Mouse (Mus musculus) gonadal fat pad, adult 2 months (tissue): ENCODE measurements around the gene Tctex1d2. TPM values are rescaled to one million over a fixed set of nuclear protein-coding genes. Genes with fewer than 3 reads are reported as not detected.

Source experiments
- DNase-seq: peaks from one replicate; pipeline ENCODE4 v3.0.0-alpha.2; 2012; ENCODE audit warnings: low read depth
- polyA plus RNA-seq: library from polyadenylated mRNA; depleted of rRNA; stranded (reverse); fragments of >200 nt; gene quantifications from 2 replicates; pipeline ENCODE4 v1.2.3, GENCODE M21; 2012; rRNA removed

The Tctex1d2 gene
- polyA plus RNA-seq = 9.8 and 10.8 TPM in 2 replicates

DNA sequence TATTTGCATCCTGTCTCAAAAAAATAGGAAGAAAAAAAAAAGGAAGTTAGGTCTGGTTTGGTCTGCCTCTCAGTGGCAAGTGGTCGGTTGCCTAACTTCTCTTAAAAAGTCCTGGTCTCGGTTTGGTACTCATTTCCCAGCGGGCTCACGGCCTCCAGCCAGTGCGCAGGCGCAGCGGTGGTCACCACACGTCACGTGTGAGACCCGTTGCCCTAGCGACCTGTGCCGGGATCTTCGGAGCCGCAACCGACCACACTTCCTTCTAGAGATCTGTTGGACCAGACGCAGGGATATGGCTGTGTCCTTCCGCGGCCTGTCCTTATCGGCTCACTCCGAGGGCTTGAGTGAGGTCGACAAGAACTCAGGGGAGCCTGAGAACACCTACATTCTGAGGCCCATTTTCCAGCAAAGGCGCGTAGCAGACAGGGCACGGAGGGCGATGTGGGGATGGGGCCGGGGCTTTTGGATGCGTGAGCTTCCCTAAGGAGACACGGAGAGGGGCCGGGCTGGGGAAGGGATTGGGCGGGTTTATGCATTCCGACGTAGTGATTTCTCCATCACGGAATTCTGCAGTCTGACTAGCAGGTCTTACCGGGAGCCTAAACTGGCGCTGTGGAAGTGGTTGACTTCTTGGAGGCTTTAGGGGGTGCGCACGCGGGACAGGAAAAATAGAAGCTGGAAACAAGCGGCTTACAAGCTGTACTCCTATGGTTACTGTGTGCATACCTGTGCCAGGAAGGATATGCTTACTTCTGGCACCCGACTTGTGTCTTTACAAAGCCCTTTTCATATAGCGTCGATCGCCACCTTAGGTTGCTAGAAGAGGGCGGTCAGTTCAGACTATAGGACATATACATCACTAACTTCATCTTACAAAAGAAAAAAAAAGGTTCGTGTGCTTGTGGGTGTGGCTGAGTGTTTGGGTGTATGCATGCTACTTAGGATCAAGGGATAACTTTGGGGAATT lies at the start of gene Tctex1d2:
Gene Tctex1d2 (plus strand): TSS at position 186 of the 967 bp plus-strand sequence.
- DNase-seq = no peak

DNA sequence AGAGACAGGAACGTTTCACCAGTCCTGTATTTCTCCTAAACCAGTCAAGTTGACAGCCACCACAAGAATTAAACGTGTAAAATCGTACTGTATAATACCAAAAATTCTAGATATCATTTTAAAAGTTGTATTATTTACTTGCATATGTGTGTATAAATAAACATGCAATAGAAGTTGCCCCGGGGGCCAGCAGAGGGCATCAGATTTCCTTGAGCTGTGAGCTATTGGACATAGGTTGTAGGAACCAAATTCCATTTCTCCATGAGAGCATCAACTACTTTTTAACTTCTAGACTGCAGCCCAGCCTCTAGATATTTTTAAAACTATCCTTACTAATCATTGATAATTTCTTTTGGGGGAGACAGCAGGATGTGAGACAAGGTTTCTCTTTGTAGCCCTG lies 48.2 kb upstream of the Tctex1d2 start:
- no peak for DNase-seq

DNA sequence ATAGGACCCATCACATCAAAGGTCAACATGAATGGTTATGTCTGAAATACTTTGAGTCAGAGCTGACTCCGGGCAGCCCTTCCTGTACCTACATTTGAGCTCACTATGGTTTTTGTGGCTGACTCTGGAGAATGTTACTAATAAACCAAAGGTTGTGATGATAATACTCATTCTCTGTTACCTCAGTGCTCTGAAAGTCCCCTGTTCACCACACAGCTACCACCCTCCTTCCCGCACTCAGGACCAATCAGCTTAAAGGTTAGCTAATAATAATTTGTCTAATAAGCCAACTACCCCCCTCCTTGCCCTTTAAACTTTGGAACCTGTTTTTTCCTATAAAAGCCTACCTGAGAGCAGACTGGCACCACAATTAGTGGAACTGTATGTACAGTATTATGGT lies 39.9 kb upstream of the Tctex1d2 start:
- no peak for DNase-seq

DNA sequence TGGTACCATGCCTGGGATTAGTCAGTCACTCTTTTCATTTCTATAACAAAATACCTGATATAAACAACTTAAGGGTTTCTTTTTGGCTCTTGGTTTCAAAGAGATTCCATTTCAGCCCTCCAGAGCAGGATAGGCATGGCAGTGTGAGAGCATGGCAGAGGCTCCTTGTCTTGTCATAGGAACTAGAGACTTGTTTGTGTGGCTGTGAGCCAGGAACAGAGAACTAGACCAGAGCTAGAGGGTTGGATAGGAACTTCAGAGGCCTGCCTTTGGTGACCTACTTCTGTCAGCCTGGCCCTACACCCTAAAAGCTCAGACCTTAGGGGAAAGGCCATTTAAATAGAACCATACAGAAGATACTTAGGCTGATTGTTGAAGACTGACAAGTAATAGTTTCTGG lies 36.6 kb upstream of the Tctex1d2 start:
- no peak for DNase-seq

DNA sequence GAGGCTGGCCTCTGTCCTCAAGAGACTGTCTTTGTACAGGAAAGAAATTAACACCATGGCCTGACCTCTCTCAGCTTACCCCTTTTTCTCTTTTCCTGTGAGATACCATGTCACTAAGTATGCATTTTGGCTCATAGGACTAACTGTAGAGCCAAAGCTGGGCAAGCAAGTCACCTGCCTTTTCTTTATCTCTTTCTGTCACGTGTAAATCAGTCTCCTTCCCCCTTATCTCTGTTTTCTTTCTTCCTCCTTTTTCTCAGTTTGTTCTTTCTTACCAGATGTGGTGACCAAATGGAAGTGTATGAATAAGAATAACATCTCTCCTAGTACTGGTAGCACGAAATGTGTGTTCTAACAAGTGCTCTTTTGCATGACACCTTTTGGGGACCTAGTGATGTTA lies 34.6 kb upstream of the Tctex1d2 start:
- no peak for DNase-seq

DNA sequence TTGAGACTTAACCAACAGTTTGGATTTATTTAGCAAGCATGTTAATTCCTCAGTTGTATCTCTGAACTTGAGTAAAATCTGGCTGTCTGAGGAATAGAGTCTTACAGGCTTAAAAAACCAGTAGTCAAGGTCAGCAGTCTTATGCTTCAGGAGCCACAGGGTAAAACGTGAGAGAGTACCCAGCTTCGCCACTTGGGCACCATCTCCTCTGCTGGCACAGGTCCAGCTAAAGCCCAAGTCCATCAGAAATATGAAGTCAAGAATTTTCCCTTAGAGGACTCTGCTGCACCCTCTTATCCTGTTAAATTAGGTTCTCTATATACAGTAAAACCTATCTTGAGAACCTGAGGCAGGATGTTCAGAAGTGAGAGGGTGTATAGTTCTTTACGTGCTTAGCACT lies 32.7 kb upstream of the Tctex1d2 start:
- no peak for DNase-seq

DNA sequence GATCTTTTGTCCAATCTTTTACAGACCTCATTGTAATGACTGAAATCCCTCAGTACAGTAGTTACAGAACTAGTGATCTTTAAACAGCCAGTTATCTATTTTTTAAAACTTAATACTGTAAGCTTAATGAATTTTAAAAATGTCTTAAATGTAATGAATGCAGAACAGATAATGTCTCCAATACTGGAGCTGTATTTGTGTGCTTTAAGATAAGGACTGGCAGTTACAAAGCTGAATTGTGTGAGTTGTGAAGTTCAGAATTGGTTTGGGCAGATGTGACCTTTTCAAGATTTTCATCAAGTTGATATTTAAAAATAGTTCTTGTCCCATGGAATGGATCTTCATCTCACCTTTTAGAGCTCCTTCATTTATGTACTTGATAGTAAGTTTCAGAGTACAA lies 30.5 kb upstream of the Tctex1d2 start:
- no peak for DNase-seq

DNA sequence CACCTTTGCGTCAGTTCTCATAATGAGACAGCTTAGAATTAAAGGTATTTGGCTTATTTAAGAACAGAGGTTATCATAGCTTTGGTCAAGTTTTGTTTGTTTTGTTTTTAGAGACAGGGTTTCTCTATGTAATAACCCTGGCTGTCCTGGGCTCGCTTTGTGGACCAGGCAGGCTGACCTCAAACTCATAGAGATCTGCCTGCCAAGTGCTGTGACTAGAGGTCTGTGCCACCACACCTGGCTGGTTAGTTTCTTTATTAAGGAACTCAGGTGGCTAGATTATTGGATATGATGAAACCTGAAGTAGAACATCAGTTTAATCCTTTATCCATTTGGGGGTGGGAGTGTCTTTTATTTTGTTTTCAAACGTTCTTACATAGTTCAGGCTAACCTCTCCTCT lies 29.7 kb upstream of the Tctex1d2 start:
- DNase-seq = no peak

DNA sequence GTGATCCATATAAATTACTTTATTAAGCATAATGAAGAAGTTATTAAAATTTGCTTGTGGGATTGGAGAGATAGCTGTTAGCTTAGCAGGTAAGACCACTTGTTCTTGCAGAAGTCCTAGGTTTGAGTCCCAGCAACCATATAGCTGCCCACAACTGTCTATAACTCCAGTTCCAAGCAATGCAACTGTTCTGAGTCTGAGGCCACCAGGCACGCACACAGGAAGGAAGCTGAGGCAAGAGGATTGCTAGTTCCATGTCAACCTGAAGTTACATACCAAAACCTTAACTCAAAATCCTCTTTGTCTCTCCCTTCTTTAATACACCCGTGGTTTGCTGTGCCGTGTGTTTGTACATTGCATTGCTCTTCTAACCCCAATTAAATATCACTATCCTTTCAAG lies 28.6 kb upstream of the Tctex1d2 start:
- DNase-seq = no peak

DNA sequence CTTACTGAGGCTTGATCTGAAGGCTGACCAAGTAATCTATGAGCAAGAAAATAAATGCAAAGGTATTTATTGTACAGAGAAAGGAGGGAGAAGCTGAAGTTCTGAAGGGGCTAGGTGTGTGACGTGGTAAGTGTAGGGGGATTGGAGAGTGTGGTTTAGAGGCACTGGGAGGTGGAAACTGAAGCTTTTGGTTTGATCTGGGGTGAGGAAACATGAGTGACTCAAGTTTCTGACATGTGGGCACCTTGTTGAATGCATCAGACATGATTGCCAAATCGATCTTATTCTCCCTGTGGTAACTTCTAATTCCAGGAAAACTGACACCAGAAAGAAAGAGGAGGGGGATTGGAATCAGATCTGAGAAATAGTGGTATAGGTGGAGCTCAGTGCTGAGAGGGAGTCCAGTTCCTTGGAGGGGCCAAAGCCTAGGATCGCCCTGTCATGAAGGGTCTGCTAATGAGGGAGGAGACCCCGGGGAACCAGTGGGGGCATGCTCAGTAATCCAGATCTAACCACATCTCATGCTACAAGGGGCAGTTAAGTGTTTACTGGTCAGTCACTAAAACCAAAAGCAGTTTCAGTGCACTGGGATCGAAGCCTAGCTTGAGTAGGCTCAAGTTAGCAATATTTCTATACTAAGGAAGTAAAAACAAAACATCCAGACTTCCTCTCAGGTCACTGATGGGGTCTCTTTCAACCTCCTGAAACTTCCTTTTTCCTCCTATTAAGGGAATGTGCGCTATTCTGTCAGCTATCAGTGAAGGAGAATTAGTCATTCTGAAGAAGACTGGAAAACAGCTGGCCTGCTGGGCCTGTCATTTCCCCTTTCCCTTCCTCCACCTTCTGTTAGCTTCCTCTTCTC lies 23.6 kb upstream of the Tctex1d2 start:
- DNase-seq = no peak

DNA sequence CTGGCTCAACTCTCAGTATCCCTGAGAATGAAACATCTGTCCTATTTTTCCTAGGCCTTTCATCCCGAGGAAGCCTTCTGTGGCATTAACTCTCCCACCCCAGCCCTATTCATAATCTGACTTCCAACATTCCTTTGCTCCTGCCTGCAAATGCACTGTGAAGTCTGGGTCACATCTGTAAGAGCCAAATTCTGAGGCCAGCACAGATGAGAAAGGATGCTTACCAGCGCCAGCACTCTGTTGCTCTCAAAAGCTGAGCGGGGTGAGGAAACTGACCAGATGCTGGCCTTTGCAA lies 23.0 kb upstream of the Tctex1d2 start:
- no peak for DNase-seq

DNA sequence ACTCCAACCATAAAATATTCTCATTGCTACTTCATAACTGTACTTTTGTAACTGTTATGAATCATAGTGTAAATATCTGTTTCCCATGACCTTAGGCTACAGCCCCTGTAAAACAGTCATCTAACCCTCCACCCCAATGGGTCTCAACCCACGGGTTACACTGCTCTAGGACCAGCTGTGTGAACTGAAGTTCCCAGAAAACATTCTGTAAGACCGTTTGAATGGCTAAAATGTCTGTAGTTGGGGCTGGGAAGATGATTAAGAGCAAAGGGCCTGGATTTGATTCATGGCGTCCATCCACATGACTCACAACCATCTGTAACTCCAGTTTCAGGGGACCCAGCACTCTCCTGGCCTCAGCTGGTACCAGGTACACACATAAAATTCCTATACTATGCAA lies 21.3 kb upstream of the Tctex1d2 start:
- DNase-seq = no peak

DNA sequence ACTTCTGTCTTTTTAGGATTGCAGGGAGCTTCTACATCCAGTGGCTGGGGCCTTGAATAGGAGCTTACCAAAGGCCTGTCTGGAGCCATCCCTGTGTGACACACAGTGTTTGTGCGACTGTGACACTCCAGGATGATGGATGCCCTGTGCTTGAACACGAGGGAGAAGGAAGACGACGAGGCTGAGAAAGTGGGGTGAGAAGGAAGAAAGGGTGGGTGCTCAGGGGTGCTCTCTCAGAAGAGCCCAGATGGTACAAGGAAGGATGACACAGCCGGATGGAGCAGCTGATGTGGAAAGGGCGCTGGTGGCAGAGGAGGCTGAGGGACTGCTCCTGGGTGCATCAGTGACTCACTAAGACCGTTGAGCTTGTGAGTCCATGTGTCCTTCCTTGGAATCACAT lies 19.2 kb upstream of the Tctex1d2 start, which contains the start of gene Tm4sf19:
Gene Tm4sf19 (plus strand): TSS at position 240 of the 400 bp plus-strand sequence.
- no peak for DNase-seq

DNA sequence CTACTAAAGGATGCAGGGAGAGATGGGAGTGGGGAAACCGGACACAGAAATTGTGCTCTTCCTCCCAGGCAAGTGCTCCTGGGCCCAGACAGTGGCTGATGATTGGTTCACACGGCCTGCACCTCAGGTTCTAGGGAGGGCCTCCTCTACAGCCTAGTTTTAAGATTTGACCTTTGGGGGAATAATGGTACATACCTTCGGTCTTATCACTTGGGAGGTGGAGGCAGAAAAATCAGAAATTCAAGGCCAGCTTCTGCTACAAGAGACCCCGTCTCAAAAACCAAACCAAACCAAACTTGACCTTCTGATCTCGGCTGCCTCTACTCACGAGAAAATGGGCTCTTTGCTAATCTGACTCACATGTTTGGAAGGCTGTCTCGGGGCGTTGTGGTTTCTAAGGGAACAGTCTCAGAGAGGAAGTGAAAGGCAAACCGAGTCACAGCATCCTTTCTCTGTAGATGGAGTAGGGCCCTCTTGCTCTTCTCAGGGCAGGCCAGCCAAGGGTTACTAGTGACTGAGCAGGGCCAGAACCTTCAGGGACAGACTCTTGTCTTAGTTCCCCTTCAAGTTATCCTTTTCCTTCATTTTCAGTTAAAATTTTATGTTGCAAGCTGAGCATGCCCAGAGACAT lies 18.1 kb upstream of the Tctex1d2 start:
- DNase-seq = no peak

DNA sequence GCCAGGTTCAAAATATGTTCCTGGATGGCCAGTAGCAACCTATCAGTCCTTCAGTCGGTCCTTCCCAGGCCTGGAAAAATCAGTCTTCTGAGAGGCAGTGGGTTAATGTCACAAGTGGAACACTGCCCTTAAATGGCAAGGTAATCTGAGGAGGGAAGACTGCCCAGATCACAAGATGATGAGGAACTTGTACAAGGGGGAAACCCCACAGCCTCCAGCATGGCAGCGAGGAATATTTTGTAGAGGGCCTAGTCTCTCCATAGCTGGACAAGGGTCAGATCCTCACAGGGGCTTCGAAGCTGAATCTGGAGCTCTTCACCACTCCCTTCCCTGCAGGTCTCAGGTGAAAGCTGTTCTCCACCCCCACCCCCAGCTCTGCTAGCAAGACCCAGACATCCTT lies 16.7 kb upstream of the Tctex1d2 start:
- no peak for DNase-seq

DNA sequence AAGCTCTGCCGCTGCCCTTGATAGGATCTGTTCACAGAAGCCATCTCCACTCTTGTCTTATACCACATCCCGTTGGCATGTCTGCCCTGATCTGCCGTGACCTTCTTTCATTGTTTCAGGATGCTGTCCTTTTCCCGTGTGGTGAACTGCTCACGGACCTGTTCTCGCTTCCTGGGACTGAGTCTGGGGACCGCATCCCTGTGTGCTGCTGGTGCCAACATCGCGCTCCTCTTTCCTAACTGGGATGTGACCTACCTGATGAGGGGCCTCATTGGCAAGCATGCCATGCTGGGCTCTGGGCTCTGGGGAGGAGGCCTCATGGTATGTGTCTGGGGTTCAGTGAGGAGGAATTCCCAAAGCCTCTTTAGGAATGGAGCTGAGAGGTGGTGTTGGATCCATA lies 13.8 kb upstream of the Tctex1d2 start:
- no peak for DNase-seq

DNA sequence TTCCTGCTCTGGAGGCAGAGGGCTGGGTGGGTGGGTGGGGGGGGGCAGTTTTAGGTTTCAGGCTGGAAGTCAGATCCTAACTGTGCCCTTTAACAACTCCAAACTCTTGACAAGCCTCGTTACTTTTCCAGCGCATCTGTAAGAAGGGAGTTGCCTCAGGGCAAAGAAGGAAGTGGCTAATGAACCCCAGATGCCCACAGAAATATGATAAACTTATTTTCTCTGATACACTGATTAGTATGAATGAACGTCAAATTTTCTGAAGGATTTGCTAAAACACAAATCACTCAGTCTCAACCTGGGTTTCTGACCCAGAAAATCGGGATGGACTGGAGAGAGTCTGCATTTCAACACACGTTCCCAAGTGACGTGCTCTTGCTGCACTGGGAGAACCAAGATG lies 12.8 kb upstream of the Tctex1d2 start:
- DNase-seq = no peak

DNA sequence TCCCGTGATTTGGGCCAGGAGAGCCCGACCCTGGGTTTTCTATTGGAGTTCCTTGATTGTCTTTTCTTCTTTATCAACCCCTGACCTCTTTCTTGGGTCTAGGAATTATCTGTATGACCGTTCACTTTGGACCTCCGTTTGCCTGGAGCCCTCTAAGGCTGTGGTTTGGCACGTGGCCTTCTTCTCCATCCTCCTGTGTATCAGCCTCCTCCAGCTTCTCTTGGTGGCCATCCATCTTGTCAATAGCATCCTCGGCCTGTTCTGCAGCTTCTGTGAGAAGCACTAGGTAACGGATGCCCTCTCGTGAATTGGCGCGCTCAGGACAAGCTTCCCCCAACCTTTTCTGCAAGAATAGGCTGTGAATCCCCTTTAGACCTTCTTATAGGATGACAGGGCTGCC lies 11.8 kb upstream of the Tctex1d2 start:
- no peak for DNase-seq

DNA sequence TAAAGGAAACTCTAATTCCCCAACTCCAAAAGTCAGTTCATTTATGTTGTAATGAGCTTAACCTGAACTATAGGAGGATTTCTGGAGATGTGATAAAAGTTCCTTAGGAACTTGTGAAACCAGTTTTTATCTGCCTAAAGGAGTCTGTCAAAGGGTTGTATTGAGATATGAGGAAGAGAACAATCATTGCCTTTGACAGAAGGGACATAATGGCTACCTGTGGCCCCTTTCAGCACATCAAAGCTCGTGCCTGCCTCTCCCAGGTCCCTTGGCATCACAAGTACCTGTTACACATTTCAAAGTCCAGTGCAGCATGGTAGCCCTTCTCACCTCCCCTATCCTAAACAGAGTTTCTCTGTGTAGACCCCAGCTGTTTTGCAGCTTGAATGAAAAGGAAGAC lies 2.0 kb upstream of the Tctex1d2 start:
- no peak for DNase-seq

DNA sequence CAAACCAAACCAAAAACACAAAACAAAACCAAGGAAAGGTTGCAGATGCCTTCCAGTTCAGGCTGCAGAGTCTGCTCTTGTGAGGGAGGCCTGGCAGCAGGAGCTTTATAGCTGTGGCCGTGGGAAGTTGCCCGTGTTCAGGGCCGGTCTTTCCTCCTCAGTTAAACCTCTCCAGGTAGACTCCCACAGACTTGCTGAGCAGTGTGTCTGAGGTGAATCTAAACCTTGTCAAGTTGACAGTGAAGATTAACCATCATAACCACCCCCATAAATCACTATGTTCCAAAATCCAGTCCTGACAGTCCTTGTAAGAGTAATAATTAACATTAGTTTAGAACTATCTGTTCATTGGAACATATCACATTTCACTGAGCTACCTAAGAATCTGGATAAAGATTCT lies 8.0 kb downstream of the Tctex1d2 start:
- DNase-seq = no peak

DNA sequence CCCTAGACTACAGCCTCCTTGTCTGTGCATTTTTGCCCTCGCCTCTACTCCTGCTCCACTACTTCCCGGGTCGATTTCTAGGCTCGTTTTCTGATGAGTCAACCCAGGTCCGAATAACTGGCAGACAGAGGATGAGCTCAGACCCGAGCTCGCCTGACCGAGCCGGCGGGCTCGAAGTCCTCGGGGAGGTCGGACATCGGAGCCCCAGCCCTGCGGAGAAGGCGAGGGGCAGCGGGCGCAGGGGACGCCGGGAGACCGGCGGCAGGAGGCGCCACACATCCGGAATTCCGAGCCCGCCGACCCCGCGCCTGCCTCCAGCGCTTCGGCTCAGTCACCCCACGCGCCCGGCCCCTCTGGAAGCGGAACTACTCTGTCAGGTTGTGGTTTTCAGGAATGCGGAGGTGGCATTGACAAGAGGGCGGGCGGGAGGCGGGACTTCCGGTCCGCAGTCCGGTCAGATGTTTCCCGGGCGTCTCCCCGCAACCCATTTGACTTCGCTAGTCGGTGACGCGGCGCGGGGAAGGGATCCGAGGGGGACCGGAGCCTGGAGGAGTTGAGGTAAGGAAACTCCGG lies 11.1 kb downstream of the Tctex1d2 start, which contains the start of gene Pcyt1a:
Gene Pcyt1a (plus strand): TSS at position 448 of the 573 bp plus-strand sequence.
- DNase-seq = no peak

DNA sequence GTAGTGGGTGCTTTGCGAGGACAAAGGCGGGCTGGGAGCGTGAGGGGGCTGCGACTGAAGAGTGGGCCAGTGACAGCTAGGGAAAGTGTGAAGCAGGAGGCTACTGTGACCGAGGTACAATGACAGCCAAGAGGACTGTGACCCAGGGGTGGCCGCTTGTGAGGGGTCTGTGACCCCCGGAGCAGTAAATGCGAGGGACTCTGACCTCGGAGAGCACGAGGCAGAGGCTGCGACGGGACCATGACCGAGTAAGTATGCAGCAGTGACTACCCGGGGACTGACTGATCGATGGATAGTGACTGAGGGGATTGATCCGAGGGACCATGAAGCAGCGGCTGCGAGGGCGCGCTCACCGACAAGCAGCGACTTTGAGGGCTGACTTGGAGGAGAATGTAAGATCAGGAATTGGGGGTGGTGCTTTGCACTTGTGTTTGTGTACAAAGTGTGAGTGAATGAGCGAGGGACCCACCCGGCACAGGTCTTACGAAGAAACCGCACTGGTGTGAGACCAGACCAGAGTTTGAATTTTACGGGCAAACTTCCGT lies 11.6 kb downstream of the Tctex1d2 start:
- DNase-seq = no peak
